Mouse (Mus musculus) embryonic facial prominence, embryonic 11.5 days (tissue): ENCODE results near the gene Cux2. TPM values are rescaled to one million over a fixed set of nuclear protein-coding genes. Genes with fewer than 3 reads are reported as not detected.

ENCODE experiments used
- ATAC-seq: fragments of 200-750 bp; cut with Nextera tagmentation; replicated peaks from 2 replicates; pipeline ENCODE4 v1.8.0; 2017; ENCODE audit warnings: low read depth; ENCODE audit not compliant: insufficient number of reproducible peaks, low FRiP score, low TSS enrichment
- DNase-seq: peaks from one replicate; pipeline ENCODE4 v3.0.0-alpha.2; 2015; ENCODE audit warnings: low spot score
- H3K27ac ChIP-seq: fragments of 300-500 bp; sonication (generic); replicated peaks from 2 replicates; pipeline ENCODE4 v1.5.1; 2014; ENCODE audit warnings: mild to moderate bottlenecking, low read depth, low read length, control low read depth
- H3K27me3 ChIP-seq: fragments of 300-500 bp; sonication (generic); 2 replicates; pipeline ENCODE4 v1.6.1; 2014; ENCODE audit warnings: mild to moderate bottlenecking, low read length, moderate library complexity, mixed read lengths; ENCODE audit not compliant: control insufficient read depth, insufficient read depth
- H3K36me3 ChIP-seq: fragments of 300-500 bp; sonication (generic); replicated peaks from 2 replicates; pipeline ENCODE4 v1.6.1; 2014; ENCODE audit warnings: low read depth, mild to moderate bottlenecking, low read length, moderate library complexity, mixed read lengths; ENCODE audit not compliant: control insufficient read depth, insufficient read depth
- H3K4me1 ChIP-seq: fragments of 300-500 bp; sonication (generic); 2 replicates; pipeline ENCODE4 v1.6.1; 2014; ENCODE audit warnings: low read length, mixed read lengths; ENCODE audit not compliant: control insufficient read depth, insufficient read depth
- H3K4me2 ChIP-seq: fragments of 300-500 bp; sonication (generic); 2 replicates; pipeline ENCODE4 v1.6.1; 2014; ENCODE audit warnings: low read depth, mild to moderate bottlenecking, control low read depth, low read length, moderate library complexity
- H3K4me3 ChIP-seq: fragments of 300-500 bp; sonication (generic); 2 replicates; pipeline ENCODE4 v1.5.1; 2014; ENCODE audit warnings: low read depth, low read length, control low read depth
- H3K9ac ChIP-seq: fragments of 300-500 bp; sonication (generic); replicated peaks from 2 replicates; pipeline ENCODE4 v1.6.1; 2014; ENCODE audit warnings: mild to moderate bottlenecking, control low read depth, low read length
- H3K9me3 ChIP-seq: fragments of 300-500 bp; sonication (generic); replicated peaks from 2 replicates; pipeline ENCODE4 v1.6.1; 2016; ENCODE audit warnings: mild to moderate bottlenecking, low read length, inconsistent platforms, mixed read lengths; ENCODE audit not compliant: control insufficient read depth
- WGBS: fragments of 180-500 bp; shearing (Covaris S2); extraction: QIAGEN DNeasy Blood & Tissue Kit; methylation state at CpG from one replicate; pipeline ENCODE4 v1.1.7; 2014; 5-methylcytosine and 5-hydroxymethylcytosine counted together
- polyA plus RNA-seq: library from polyadenylated mRNA; unstranded; fragments of >200 nt; fragmentation: Nextera tagmentation; extraction: Ambion mirVana; gene quantifications from 2 replicates; pipeline ENCODE4 v1.2.1, GENCODE M21; 2014

The Cux2 gene
- polyA plus RNA-seq, 1 experiment from 2014 or later, result 4.5 TPM

- ATAC-seq (no peak), DNase-seq (no peak)
- Histone ChIP-seq H3K27ac (no peak overlapping the region), H3K4me3 (no peak overlapping the region), H3K27me3 (peaks cover 18% of the 10 kb centered on the region), H3K4me2 (no peak overlapping the region), H3K9ac (no peak overlapping the region), H3K4me1 (no peaks in the 10 kb centered on the region), H3K9me3 (no peaks in the 10 kb centered on the region), H3K36me3 (no peaks in the 10 kb centered on the region)
- WGBS, result 79% methylated on average over 17 of the region's 17 CpGs
Observed at GRCm38 (mm10) chr5:121922942-121923826, 126.7 kb downstream of the Cux2 start.

- Histone ChIP-seq H3K27me3 (peaks cover 7% of the 10 kb centered on the region), H3K4me3 (no peak overlapping the region), H3K9ac (no peak overlapping the region), H3K4me1 (no peaks in the 10 kb centered on the region), H3K4me2 (no peak overlapping the region), H3K36me3 (no peaks in the 10 kb centered on the region), H3K9me3 (no peaks in the 10 kb centered on the region), H3K27ac (no peak overlapping the region)
- 85% methylated on average over 7 of the region's 7 CpGs for WGBS
- DNase-seq, result no peak
- no peak for ATAC-seq
Observed at GRCm38 (mm10) chr5:121919216-121919615, 130.7 kb downstream of the Cux2 start.

DNA sequence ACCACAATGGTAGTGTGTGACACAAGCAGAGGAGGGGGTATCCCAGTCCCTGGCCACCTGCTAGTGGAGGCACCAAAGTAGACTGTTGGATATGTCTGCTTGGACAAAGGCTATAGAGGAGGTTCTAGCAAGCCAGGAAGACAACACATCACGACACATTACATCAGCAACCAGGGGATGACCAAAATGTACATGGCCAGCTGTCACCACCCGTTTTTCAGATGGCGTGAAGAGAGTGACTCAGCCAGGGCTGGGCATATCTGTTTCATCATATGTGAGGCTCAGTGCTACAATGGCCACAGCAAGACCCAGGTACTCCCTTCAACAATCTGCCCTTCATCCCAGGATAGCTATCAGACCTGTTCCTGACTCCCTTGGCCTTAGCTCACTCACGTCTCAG, 133.1 kb downstream of the Cux2 start:
- 84% methylated on average over 4 of the region's 4 CpGs for WGBS
- Histone ChIP-seq H3K4me2 (no peak overlapping the region), H3K4me3 (no peak overlapping the region), H3K27me3 (no peaks in the 10 kb centered on the region), H3K9me3 (no peaks in the 10 kb centered on the region), H3K4me1 (no peaks in the 10 kb centered on the region), H3K9ac (no peak overlapping the region), H3K36me3 (no peaks in the 10 kb centered on the region), H3K27ac (no peak overlapping the region)
- no peak for DNase-seq
- ATAC-seq, result no peak

DNA sequence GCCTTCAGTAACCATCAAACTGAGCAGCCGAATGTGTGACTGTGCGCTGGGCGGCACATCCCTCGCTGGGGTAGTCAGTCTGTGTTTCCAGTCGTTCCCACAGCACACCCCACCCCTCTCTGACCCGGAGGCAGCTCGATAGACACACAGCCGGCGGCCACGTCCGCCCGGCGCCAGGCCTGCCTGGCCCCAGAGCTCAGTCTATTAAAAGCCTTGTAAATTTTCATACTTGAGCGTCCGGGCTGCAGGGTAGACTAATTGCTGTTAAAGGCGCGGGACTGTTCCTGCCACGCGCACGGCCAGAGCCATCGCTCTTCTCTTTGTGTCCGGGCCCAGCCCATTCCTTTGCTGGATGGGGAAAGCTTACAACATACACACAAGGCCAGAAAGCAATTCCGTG, 135.9 kb downstream of the Cux2 start:
- H3K36me3 ChIP-seq, result no peaks in the 10 kb centered on the region
- ATAC-seq (no peak), DNase-seq (no peak)
- H3K9ac ChIP-seq, result no peak overlapping the region
- H3K27ac ChIP-seq, result no peak overlapping the region
- H3K27me3 ChIP-seq, result no peaks in the 10 kb centered on the region
- no peak overlapping the region for H3K4me2 ChIP-seq
- H3K4me3 ChIP-seq, result no peak overlapping the region
- H3K9me3 ChIP-seq, result no peaks in the 10 kb centered on the region
- H3K4me1 ChIP-seq, result no peaks in the 10 kb centered on the region
- 54% methylated on average over 23 of the region's 23 CpGs for WGBS

- Histone ChIP-seq H3K4me2 (no peak overlapping the region), H3K27ac (no peak overlapping the region), H3K36me3 (no peaks in the 10 kb centered on the region), H3K9me3 (no peaks in the 10 kb centered on the region), H3K4me3 (no peak overlapping the region), H3K27me3 (no peaks in the 10 kb centered on the region), H3K9ac (no peak overlapping the region), H3K4me1 (no peaks in the 10 kb centered on the region)
- DNase-seq (no peak), ATAC-seq (no peak)
- WGBS, result 88% methylated on average over 21 of the region's 21 CpGs
Observed at GRCm38 (mm10) chr5:121909226-121909985, 140.5 kb downstream of the Cux2 start.

DNA sequence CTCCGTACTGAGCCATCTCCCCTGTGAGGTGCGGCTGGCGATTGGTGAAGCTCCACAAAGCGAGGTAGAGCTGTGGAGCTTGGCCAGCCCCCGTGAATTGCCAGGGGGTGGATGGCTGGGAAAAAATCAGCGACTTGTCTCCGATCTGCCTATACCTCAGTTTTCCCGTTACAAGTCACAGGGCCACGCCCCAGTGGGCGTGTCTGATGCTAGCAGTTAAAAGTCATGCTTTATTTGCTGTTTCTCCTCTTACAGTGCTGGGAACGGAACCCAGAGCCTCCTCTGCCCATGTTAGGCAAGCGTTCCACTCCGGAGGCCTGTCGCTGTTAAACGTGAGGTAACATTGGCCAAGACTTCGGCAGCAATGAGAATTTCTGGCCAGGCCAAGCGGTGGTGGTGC, 144.2 kb downstream of the Cux2 start:
- no peak overlapping the region for H3K9ac ChIP-seq
- H3K27me3 ChIP-seq, result no peaks in the 10 kb centered on the region
- no peaks in the 10 kb centered on the region for H3K36me3 ChIP-seq
- WGBS, result 75% methylated on average over 17 of the region's 17 CpGs
- H3K4me1 ChIP-seq, result no peaks in the 10 kb centered on the region; the same call in 1 of the 2 replicates
- no peak overlapping the region for H3K4me2 ChIP-seq
- no peak overlapping the region for H3K27ac ChIP-seq
- DNase-seq (no peak), ATAC-seq (no peak)
- no peak overlapping the region for H3K4me3 ChIP-seq
- H3K9me3 ChIP-seq, result no peaks in the 10 kb centered on the region

GRCm38 (mm10) chr5:121904799-121905198, 145.1 kb downstream of the Cux2 start:
- Histone ChIP-seq H3K9me3 (no peaks in the 10 kb centered on the region), H3K27ac (no peak overlapping the region), H3K9ac (no peak overlapping the region), H3K4me3 (no peak overlapping the region), H3K4me1 (no peaks in the 10 kb centered on the region; the same call in 1 of the 2 replicates), H3K27me3 (no peaks in the 10 kb centered on the region), H3K36me3 (no peaks in the 10 kb centered on the region), H3K4me2 (no peak overlapping the region)
- ATAC-seq, result no peak
- no peak for DNase-seq
- WGBS, result 87% methylated on average over 14 of the region's 14 CpGs
